Comparison of ENCODE assay signal across 8 mouse cellular contexts in the genomic region with DNA sequence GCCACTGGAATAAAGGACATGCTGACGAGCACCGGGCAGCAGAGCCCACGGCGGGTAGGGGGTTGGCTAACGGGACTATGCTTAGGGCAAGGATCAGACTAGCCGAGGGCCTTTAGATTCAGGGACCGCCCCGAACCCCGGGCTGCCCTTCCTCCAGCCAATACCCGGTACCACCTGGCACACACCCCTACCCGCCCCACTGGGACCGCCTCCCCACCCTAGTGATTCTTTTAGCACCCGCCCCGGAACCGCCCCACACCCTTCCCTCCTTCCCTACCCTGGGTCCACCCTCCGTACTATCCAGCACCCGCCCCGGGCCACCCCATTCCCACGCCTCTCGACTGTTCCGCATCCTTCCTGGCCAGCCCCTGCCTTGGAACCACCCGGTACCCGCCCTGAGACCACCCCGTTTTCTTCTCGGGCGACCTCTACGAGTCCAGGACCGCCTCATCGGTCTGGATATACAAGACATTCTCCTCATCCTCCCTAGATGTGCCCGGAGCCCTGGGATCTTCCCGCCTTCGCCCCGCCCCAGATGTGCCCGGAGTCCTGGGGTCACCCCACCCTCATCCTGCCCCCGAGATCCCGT. TPM values are rescaled to one million over a fixed set of nuclear protein-coding genes. Genes with fewer than 3 reads are reported as not detected.
DNase-seq lines count a peak whose midpoint lies in the region; ATAC-seq and TF ChIP-seq lines count a peak whose summit lies in the region.

No protein-coding gene starts in this region.

- TF ChIP-seq CTCF in E14TG2a.4 (conservative IDR thresholded peaks at IDR 0.05; ENCODE audit: low read length) = no peak
- no peak for TF ChIP-seq CTCF in testis, adult 2 months (IDR thresholded peaks at IDR 0.05; ENCODE audit: control insufficient read depth, insufficient read depth, insufficient replicate concordance, low read depth, low read length)

- 2% methylated on average over 36 of the region's 36 CpGs for WGBS in forebrain, embryonic 15.5 days
- WGBS in liver, embryonic 16.5 days (ENCODE audit: insufficient replicate concordance) = under 1% methylated on average over 35 of the region's 36 CpGs
- WGBS in neural tube, embryonic 13.5 days = under 1% methylated on average over 36 of the region's 36 CpGs

- no peak for TF ChIP-seq POLR2A in testis, adult 2 months (IDR thresholded peaks at IDR 0.05; ENCODE audit: control insufficient read depth, low read depth, low read length)

- H3K36me3 ChIP-seq in E14TG2a.4 (ENCODE audit: insufficient read depth, low read length) = peaks cover 13% of the 10 kb centered on the region
- H3K36me3 ChIP-seq in forebrain, embryonic 15.5 days = no peaks in the 10 kb centered on the region
- H3K36me3 ChIP-seq in liver, embryonic 16.5 days (ENCODE audit: control insufficient read depth, insufficient read depth) = no peaks in the 10 kb centered on the region
- H3K36me3 ChIP-seq in neural tube, embryonic 13.5 days = no peaks in the 10 kb centered on the region
- no peaks in the 10 kb centered on the region for H3K36me3 ChIP-seq in testis, adult 2 months (ENCODE audit: control insufficient read depth, insufficient read depth, low read length)

- intact Hi-C loops in heart, postnatal 25 days (cut with DNase I) = loop anchor here (5.0 kb wide), 2 partner anchors 72 to 87 kb away; no protein-coding TSS in a partner anchor

- DNase-seq in cerebellum, adult 11 months = peak; percentile 74
- peak; percentile 72 for DNase-seq in heart, postnatal 25 days (ENCODE audit: low spot score)
- peak; percentile 87 for DNase-seq in layer of hippocampus, adult 11-12 months (ENCODE audit: low spot score)

- no peaks in the 10 kb centered on the region for H3K9me3 ChIP-seq in E14TG2a.4 (ENCODE audit: low read length)
- no peaks in the 10 kb centered on the region for H3K9me3 ChIP-seq in forebrain, embryonic 15.5 days
- no peaks in the 10 kb centered on the region for H3K9me3 ChIP-seq in liver, embryonic 16.5 days (replicated peaks; ENCODE audit: control insufficient read depth, low read length)
- H3K9me3 ChIP-seq in neural tube, embryonic 13.5 days = no peaks in the 10 kb centered on the region

- no peaks in the 10 kb centered on the region for H3K27me3 ChIP-seq in E14TG2a.4 (ENCODE audit: insufficient read depth, low read length)
- H3K27me3 ChIP-seq in forebrain, embryonic 15.5 days = no peaks in the 10 kb centered on the region
- H3K27me3 ChIP-seq in liver, embryonic 16.5 days (ENCODE audit: control insufficient read depth, insufficient read depth, low read depth, low read length) = no peaks in the 10 kb centered on the region
- H3K27me3 ChIP-seq in neural tube, embryonic 13.5 days = no peaks in the 10 kb centered on the region; the same call in 1 of the 2 replicates
- H3K27me3 ChIP-seq in testis, adult 2 months (ENCODE audit: control insufficient read depth, insufficient read depth, low read length) = no peaks in the 10 kb centered on the region

- peak overlapping the region; percentile 85 for H3K4me3 ChIP-seq in E14TG2a.4 (replicated peaks; ENCODE audit: low read length)
- H3K4me3 ChIP-seq in forebrain, embryonic 15.5 days = peak overlapping the region; percentile 53
- H3K4me3 ChIP-seq in liver, embryonic 16.5 days (ENCODE audit: low read depth, low read length) = peak overlapping the region; percentile 70
- peak overlapping the region; percentile 54 for H3K4me3 ChIP-seq in neural tube, embryonic 13.5 days
- peak overlapping the region; percentile 85 for H3K4me3 ChIP-seq in testis, adult 2 months (ENCODE audit: control insufficient read depth, low read depth, low read length)

- H3K4me1 ChIP-seq in E14TG2a.4 (replicated peaks; ENCODE audit: low read depth, low read length) = peaks cover 24% of the 10 kb centered on the region
- H3K4me1 ChIP-seq in forebrain, embryonic 15.5 days = peaks cover 9% of the 10 kb centered on the region; the same call in 1 of the 2 replicates
- peaks cover 16% of the 10 kb centered on the region for H3K4me1 ChIP-seq in liver, embryonic 16.5 days (ENCODE audit: control insufficient read depth, low read depth, low read length)
- peaks cover 11% of the 10 kb centered on the region for H3K4me1 ChIP-seq in neural tube, embryonic 13.5 days (replicated peaks)
- peaks cover 10% of the 10 kb centered on the region for H3K4me1 ChIP-seq in testis, adult 2 months (ENCODE audit: control insufficient read depth, insufficient read depth, low read length)

- peak overlapping the region; percentile 70 for H3K4me2 ChIP-seq in forebrain, embryonic 15.5 days (replicated peaks)
- H3K4me2 ChIP-seq in liver, embryonic 16.5 days (ENCODE audit: low read depth, low read length) = peak overlapping the region; percentile 95
- peak overlapping the region; percentile 96 for H3K4me2 ChIP-seq in neural tube, embryonic 13.5 days

- H3K27ac ChIP-seq in forebrain, embryonic 15.5 days (replicated peaks) = no peak overlapping the region
- H3K27ac ChIP-seq in liver, embryonic 16.5 days (ENCODE audit: low read length) = peak overlapping the region; percentile 79
- no peak overlapping the region for H3K27ac ChIP-seq in neural tube, embryonic 13.5 days (replicated peaks)
- peak overlapping the region; percentile 60; the same call in 1 of the 2 replicates for H3K27ac ChIP-seq in testis, adult 2 months (ENCODE audit: control insufficient read depth, insufficient read depth, low read depth, low read length)

- peak; percentile 90 for ATAC-seq in forebrain, embryonic 15.5 days (replicated peaks)
- peak; percentile 92 for ATAC-seq in liver, embryonic 16.5 days (ENCODE audit: low read depth)
- peak; percentile 87 for ATAC-seq in neural tube, embryonic 13.5 days (ENCODE audit: low read depth)

- H3K9ac ChIP-seq in forebrain, embryonic 15.5 days (replicated peaks) = peak overlapping the region; percentile 56
- H3K9ac ChIP-seq in liver, embryonic 16.5 days (ENCODE audit: low read depth, low read length) = peak overlapping the region; percentile 71
- peak overlapping the region; percentile 76 for H3K9ac ChIP-seq in neural tube, embryonic 13.5 days

RNA-seq across cellular contexts. Expression of a gene that starts 0.7 kb away (rescaled TPM):
- 6.1 and 6.8 TPM in 2 replicates for polyA plus RNA-seq in forebrain, embryonic 15.5 days (2015; fragmentation: Nextera tagmentation; extraction: Ambion mirVana)
- total RNA-seq in heart, postnatal 25 days (2021) = 10 to 100 TPM in 1 of 2 experiments, 1 to 10 TPM in 1; 10.0 to 13.9 TPM
- 119 and 148 TPM in 2 replicates for polyA plus RNA-seq in liver, embryonic 16.5 days (2015; fragmentation: Nextera tagmentation; extraction: Ambion mirVana)
- polyA plus RNA-seq in neural tube, embryonic 13.5 days (2015; fragmentation: Nextera tagmentation; extraction: Ambion mirVana) = 5.4 and 7.2 TPM in 2 replicates
- 4.7 and 12.0 TPM in 2 replicates for polyA plus RNA-seq in testis, adult 2 months (2012; rRNA removed)

Comparison
In these comparisons a context has a peak if more than half of its experiments do, and no peak if none do; other contexts are left out.
1. H3K27ac ChIP-seq: peak in liver, embryonic 16.5 days (single experiment) and testis, adult 2 months (single experiment); none in forebrain, embryonic 15.5 days (single experiment) and neural tube, embryonic 13.5 days (single experiment).
2. Peak in every context shown above with its lines, with median percentiles within 50 percentile points of each other: H3K4me3 ChIP-seq, DNase-seq, ATAC-seq, H3K4me2 ChIP-seq and H3K9ac ChIP-seq.